Mouse (Mus musculus) cortical plate, adult 2 months (tissue): ENCODE measurements around the gene Hist1h4n.

Source experiments
- CTCF ChIP-seq: fragments of 200-500 bp; IDR thresholded peaks from 2 replicates; pipeline ENCODE4 v1.5.1; 2011; ENCODE audit warnings: mild to moderate bottlenecking, control low read depth, low read length; ENCODE audit not compliant: insufficient read depth; ENCODE audit errors: extremely low read depth
- POLR2A ChIP-seq: fragments of 200-500 bp; IDR thresholded peaks from 2 replicates; pipeline ENCODE4 v1.6.1; 2011; ENCODE audit warnings: mild to moderate bottlenecking, low read length, control low read depth; ENCODE audit not compliant: insufficient read depth; ENCODE audit errors: extremely low read depth

DNA sequence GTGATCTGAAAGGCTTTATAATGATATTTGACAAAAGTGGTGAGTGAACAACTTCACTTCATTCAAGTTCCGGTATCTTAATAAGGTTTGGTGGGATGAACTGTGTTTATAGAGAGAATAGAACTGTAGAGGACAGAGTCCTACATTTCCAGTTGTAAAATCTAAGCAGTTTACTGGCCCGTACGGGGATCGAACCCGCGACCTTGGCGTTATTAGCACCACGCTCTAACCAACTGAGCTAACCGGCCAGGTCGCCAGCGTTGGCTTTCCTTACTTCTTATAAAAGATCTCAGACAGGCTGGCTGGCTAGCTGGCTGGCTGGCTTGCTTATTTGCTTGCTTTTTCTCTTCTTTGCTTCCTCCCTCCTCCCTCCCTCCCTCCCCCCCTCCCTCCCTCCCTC is 23.1 kb upstream of the Hist1h4n start:
- TF ChIP-seq CTCF: no peak
- TF ChIP-seq POLR2A: no peak
